Mouse (Mus musculus) layer of hippocampus, postnatal 25 days (tissue): Measurements from ENCODE around the gene Mrpl4. TPM values are rescaled to one million over a fixed set of nuclear protein-coding genes. Genes with fewer than 3 reads are reported as not detected.

Source experiments
- DNase-seq, 2 experiments: peaks; one replicate each; pipeline ENCODE4 v3.0.0; 2022; ENCODE audit warnings: mixed read lengths in 2 of 2, low spot score in 1 of 2; ENCODE audit errors: extremely low spot score in 1 of 2
- total RNA-seq, 2 experiments: library from RNA; stranded (reverse); gene quantifications; 2 replicates each; pipeline ENCODE4 v1.2.3; 2021

Gene Mrpl4
- total RNA-seq, 2 experiments from 2014 or later, result 60.1 to 62.4 TPM

GRCm38 (mm10) chr9:21015571-21016130, 13.1 kb downstream of the Mrpl4 start, which contains the start of gene Icam1:
TSS of gene Icam1 (plus strand) at chr9:21015985.
- DNase-seq, result peak in 1 of 2 experiments; percentile 19

GRCm38 (mm10) chr9:21016331-21017176, 14.0 kb downstream of the Mrpl4 start:
- no peak for DNase-seq

GRCm38 (mm10) chr9:21017177-21017575, 14.6 kb downstream of the Mrpl4 start:
- no peak for DNase-seq

GRCm38 (mm10) chr9:21018600-21018999, 16.1 kb downstream of the Mrpl4 start:
- no peak for DNase-seq

- DNase-seq, result no peak
These were observed 18.8 kb downstream of the Mrpl4 start for GRCm38 (mm10) chr9:21021363-21021762.

GRCm38 (mm10) chr9:21022288-21022687, 19.8 kb downstream of the Mrpl4 start:
- no peak for DNase-seq

- no peak for DNase-seq
These were observed 20.2 kb downstream of the Mrpl4 start for GRCm38 (mm10) chr9:21022726-21023125.

- DNase-seq, result no peak
These were observed 22.8 kb downstream of the Mrpl4 start for GRCm38 (mm10) chr9:21025258-21025810.

GRCm38 (mm10) chr9:21026849-21027248, 24.3 kb downstream of the Mrpl4 start:
- no peak for DNase-seq

- DNase-seq, result no peak
These were observed 25.3 kb downstream of the Mrpl4 start for GRCm38 (mm10) chr9:21027774-21028290.

GRCm38 (mm10) chr9:21028560-21029110, 26.1 kb downstream of the Mrpl4 start:
- no peak for DNase-seq

GRCm38 (mm10) chr9:21029291-21030054, 26.9 kb downstream of the Mrpl4 start, which contains the start of gene Icam4:
TSS of gene Icam4 (plus strand) at chr9:21029373.
- DNase-seq, result peak; percentile 59 to 78

GRCm38 (mm10) chr9:21030055-21030600, 27.6 kb downstream of the Mrpl4 start:
- DNase-seq, result no peak

GRCm38 (mm10) chr9:21030781-21031250, 28.3 kb downstream of the Mrpl4 start:
- DNase-seq, result peak; percentile 50 to 73

GRCm38 (mm10) chr9:21031251-21031895, 28.8 kb downstream of the Mrpl4 start:
- DNase-seq, result peak; percentile 52 to 78

GRCm38 (mm10) chr9:21031896-21032351, 29.4 kb downstream of the Mrpl4 start, which contains the start of gene Icam5:
TSS of gene Icam5 (plus strand) at chr9:21032073.
- DNase-seq, result peak in 1 of 2 experiments; percentile 63

- no peak for DNase-seq
These were observed 30.0 kb downstream of the Mrpl4 start for GRCm38 (mm10) chr9:21032491-21032890.

- DNase-seq, result peak; percentile 33 to 54
These were observed 30.6 kb downstream of the Mrpl4 start for GRCm38 (mm10) chr9:21033136-21033535.
